Mouse (Mus musculus) lung, postnatal 4 days (tissue): ENCODE data around the gene Uqcrc1.

ENCODE experiments used
- DNase-seq, 2 experiments: peaks; one replicate each; pipeline ENCODE4 v3.0.0; 2021

The Uqcrc1 gene

DNA sequence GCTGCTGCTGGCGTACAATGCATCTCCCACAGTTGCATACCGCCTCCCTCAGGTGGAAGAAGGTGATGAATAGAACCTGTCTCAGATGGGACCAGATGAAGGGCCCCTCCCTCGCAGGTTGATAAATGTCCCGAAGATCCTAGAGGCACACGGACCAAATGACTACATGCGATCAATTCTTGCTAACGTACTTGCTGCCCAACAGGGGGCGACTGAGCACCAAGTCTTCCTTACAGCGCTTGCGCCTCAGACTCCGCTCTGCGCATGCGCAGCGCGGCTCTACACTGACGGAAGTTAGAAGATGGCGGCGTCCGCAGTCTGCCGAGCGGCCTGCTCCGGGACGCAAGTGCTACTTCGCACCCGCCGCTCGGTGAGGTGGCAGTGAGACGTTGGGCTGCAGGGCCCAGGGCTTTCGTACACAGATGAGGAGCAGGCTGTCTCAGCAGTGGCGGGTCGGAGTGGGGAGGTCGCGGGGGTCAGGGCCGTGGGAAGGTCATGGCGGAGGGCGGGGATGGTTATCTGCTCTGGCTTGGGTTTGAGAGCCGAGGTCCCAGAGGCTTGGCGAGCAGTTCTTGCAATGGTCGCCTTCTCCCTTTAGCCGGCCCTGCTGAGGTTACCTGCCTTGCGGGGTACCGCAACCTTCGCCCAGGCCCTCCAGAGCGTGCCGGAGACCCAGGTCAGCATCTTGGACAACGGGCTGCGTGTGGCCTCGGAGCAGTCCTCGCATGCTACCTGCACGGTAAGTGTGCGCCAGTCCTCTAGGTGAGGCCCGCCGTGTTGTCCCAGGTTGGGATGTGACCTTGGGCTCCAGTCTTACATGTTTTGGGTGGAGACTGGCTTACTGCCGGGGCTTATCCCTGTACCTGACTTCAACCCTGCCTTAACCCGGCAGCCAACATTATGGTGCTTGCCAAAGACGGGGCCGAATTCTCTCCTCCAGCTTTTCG, at the start of gene Uqcrc1:
Uqcrc1 (plus strand) TSS at position 216 of the 947 bp plus-strand sequence.
- peak; percentile 96 for DNase-seq

GRCm38 (mm10) chr9:108912308-108912707, 24.1 kb upstream of the Uqcrc1 start:
- no peak for DNase-seq

DNA sequence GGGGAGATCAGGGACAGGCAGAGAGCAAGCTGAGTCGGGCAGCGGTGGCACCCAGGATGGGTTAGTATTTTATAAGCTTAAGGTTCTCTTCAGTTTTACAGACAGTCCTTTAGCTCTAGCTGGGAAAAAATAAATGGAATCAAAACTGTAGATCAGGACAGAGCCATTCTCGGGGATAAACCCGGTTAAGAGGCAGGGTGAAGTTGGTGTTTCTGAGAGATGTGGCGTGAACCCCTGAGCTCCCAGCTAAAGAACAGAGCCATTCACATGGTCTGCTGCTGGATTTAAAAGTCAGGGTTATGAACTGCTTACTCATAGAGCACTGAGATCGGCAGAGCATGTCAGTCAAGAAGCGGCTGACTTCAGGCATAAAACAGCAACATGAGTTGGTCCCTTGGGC, 23.3 kb upstream of the Uqcrc1 start:
- no peak for DNase-seq

DNA sequence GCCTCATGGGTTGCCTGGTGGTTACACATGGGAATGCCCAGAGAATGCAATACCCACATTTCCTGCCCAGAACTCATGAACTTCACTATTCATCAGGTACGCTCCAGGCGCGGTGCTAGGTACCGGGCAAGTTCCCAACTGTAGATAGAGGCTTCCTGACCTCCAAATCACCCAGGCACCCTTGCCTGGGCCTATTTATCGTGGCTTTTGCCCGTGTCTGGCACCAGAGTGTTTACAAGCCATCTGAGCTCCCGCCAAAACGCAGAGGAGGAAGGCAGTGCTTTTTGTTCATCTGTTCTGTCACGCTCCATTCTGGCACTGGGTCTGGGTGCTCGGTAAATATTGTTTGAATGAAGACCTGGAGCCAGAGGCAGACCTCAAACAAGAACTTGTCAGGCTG, 22.8 kb upstream of the Uqcrc1 start:
- no peak for DNase-seq

DNA sequence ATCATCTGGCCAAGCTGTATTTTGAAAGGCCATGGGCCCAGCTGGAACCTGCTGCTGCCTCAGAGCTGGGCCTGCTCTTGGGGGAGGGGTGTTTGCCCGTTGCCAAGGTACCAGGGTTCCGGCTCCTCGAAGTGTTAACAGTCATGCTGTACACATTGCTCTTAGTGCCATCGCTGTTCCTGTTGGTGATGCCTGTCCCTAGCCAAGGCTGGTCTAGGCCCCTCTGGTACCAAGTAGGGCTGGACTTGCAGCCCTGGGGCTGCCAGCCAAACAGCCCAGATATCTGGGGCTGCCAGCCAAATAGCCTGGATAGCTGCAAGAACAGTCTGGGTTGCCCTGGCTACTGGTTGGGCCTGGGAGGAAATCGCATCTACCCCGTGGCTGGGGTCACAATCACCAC, 21.9 kb upstream of the Uqcrc1 start, which contains the start of gene Tmem89:
Tmem89 (plus strand) TSS at position 129 of the 400 bp plus-strand sequence.
- no peak for DNase-seq

- DNase-seq = no peak
Measured at GRCm38 (mm10) chr9:108925897-108926296, 10.5 kb upstream of the Uqcrc1 start.

DNA sequence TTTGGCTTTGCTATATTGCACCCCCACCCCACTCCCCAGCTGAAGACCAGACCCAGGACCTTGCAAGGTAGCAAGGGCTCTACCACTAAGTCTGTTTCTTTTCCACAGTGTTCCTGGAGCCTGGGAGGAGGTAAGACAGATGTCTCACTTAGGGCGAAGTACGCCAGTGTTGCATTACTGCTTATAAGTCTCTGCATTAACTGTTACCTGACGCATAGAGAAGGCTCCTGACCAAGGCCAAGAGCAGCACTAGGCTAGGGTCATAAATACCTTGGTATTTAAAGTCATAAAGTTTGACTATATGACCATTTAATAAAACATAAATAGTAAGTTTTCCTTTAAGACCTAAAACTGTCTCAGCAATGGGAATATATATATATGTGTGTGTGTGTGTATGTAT, 8.0 kb upstream of the Uqcrc1 start:
- DNase-seq = no peak

DNA sequence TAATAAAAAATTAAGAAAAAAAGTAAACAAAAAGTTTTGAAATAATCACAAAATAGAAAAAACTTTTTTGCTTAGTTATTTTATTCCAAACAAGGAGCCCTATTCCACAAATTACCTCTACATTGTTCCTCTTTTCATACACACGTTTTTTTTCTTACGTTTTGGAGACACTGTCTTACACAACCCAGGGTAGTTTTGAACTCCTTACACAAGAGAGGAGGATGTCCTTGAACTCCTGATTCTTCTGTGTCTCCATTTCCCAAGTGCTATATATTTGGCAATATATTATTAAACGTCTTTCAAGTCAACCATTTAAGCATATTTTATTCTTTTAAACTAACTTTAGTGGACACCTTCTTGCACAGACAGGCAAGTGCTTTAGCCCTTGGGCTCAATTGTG, 442 bp upstream of the Uqcrc1 start:
- no peak for DNase-seq

GRCm38 (mm10) chr9:108945111-108945510, 8.7 kb downstream of the Uqcrc1 start:
- no peak for DNase-seq

DNA sequence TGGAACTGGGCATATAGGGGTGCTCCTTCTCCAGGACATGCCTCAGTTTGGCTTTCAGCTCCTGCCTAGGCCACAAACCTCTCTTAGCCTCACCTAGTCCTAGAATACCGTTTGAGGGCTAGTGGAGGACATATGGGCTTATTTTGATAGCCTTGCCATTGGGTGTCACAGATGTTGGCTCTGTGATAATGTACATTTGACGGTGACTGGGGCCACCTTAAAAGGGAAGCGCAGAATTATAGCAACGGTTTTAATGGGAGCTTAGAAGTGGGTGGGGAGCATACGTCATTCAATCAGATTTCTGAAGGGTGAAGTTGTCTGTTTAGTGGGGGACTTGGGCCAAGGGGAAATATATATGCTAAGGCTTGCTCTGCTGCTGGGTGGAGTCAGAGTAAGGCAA, 9.2 kb downstream of the Uqcrc1 start:
- DNase-seq = no peak

DNA sequence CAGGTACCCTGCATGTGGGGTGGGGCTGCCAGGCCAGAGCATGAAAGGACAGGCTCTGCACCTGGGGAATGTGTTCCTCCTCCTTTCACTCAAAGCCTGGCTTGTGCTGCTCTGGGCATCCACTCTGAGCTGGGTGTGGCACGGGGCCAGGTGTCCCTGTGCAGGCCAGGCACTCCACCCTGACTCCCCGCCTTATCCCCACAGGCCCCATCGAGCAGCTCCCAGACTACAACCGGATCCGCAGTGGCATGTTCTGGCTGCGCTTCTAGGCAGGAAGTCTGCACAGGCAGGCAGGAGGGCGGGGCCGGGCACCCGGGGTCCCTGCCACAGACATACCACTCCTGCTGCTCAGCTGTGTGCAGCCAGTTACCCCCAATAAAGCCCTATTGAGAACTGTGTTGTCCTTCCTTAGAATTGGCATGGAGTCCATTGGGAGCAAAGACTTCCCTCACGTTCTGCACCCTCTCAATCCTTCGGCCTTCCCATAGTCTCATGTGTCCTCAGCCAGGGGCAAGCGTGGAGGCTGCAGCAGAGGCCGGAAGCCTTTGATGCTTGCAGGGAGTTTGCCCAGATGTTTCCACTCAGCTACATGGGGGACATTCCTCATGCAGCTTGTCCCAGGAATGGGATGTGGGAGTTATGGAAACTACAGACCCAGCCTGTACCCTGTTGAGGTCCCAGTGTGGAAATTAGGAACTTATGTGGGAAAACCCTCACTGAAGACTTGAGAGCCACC, 13.0 kb downstream of the Uqcrc1 start:
- DNase-seq = peak; percentile 47 to 80

DNA sequence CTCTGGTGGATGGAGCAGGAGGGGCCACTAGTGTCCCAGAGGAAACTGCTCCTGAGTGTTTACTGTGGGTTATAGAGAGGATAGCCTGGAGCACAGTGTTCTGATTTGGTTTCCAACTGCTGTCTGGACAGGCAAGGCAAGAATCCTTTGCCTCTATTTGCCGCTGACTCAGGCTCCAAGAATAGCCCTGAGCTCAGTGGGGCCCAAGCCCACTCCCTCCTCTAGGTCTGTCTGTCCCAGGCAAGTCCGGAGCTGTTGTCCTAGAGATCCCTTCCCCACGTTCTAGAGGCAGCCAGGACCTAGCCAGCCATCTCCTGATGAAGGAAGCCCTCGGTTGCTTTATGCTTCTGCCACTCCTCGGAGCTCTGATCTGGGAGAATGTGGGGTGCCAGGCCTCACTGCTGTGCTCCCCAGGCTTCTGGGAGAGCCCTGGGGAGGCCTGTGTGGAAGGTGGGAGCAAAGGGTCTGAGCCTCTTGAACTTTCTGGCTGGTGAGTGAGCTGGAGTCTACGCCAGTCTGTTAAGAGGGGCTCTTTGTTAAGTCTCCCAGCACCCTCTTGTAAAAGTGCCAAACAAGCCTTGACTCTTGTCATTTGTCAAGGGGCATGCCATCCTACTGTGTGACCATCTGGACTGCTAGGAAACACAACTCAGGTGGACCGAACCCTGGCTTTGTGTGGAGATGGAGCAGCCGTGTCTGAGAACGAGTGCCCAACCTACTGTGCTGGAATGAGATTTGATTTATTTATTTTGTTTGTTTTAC, 13.7 kb downstream of the Uqcrc1 start:
- no peak for DNase-seq

- DNase-seq = no peak
Measured at GRCm38 (mm10) chr9:108953081-108953636, 16.7 kb downstream of the Uqcrc1 start, which contains the start of gene Col7a1. TSS of gene Col7a1 (plus strand) at chr9:108953586.

DNA sequence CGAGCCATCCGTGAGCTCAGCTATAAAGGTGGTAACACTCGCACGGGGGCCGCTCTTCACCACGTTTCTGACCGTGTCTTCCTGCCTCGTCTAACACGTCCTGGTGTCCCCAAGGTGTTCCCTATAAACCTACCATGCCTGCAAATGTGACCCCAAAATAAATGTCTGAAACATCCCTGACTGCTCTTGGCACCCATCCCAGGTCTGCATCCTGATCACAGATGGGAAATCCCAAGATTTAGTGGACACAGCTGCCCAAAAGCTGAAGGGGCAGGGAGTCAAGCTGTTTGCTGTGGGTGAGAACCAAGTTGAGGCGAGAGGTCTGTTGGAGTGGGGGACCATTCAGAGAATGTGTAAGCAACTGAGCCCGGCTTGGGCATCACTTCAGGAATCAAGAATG, 18.8 kb downstream of the Uqcrc1 start:
- no peak for DNase-seq

GRCm38 (mm10) chr9:108955846-108956245, 19.4 kb downstream of the Uqcrc1 start:
- no peak for DNase-seq

- peak; percentile 16 to 45 for DNase-seq
Measured at GRCm38 (mm10) chr9:108963577-108963976, 27.1 kb downstream of the Uqcrc1 start.

GRCm38 (mm10) chr9:108964338-108964737, 27.9 kb downstream of the Uqcrc1 start:
- no peak for DNase-seq

GRCm38 (mm10) chr9:108970623-108971022, 34.2 kb downstream of the Uqcrc1 start:
- DNase-seq = no peak

DNA sequence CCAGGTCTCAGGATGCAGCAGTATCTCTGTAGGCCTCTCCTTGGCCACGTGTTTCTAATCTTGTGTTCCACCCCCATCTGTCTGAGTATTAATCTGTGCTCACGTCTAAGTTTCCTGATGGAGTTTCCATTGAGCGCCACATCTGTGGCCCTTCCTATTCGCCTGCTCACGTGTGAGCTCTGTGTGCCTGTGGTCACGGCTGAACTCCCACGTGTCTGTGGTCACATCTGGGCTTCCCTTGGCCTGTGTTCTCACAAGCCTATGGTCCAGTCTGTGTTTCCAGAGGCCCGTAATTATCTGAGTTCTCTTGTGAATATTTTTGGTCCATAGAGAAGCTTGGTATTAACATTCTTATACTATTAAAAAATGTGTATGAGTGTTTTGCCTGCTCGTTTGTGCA, 40.0 kb downstream of the Uqcrc1 start:
- no peak for DNase-seq

- DNase-seq = no peak
Measured at GRCm38 (mm10) chr9:108977966-108978365, 41.5 kb downstream of the Uqcrc1 start.

GRCm38 (mm10) chr9:108982498-108982897, 46.1 kb downstream of the Uqcrc1 start:
- DNase-seq = no peak

DNA sequence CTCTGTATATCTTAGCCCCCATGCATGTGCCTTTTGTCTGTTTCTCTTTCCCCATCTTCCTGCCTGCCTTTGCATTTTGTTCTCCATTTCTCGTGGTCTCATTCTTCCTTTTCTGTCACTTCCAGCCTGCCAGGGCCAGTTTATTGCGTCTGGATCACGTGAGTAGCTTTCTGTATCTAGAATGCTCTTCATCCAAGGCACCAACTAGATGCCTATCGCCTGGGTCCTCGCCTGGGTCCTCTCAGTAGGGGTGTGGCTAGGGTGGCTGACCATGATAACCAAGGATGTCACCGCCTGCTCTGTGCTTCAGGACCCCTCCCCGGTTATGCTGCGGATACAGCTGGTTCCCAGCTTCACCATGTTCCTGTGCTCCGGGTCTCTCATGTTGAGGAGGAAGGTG, 46.8 kb downstream of the Uqcrc1 start:
- DNase-seq = no peak

DNA sequence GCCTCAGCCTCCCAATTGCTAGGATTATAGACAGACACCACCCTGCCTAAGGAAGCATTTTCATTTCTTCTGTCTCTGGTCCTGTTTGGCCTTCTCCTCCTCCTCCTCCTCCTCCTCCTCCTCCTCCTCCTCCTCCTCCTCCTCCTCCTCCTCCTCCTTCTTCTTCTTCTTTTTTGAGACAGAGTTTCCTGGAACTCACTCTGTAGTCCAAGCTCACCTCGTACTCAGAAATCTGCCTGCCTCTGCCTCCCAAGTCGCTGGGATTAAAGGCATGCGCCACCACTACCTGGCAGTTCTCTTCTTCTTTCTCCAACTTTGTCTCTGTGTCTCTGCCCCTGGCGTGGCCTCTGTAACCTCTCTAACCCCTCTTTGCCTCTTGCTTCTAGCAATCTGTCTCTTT, 49.3 kb downstream of the Uqcrc1 start, which contains the start of gene Ucn2:
Ucn2 (plus strand) TSS at position 301 of the 400 bp plus-strand sequence.
- no peak for DNase-seq
